Mouse (Mus musculus) C2C12 (cell line): ENCODE results near the gene Cspg4.

ENCODE experiments used
- CEBPB ChIP-seq: IDR thresholded peaks from one replicate; pipeline ENCODE4 v1.6.1; 2011; ENCODE audit warnings: low read depth, mild to moderate bottlenecking, control low read depth, moderate library complexity
- CTCF ChIP-seq: IDR thresholded peaks from one replicate; pipeline ENCODE4 v1.5.1; 2011; ENCODE audit not compliant: control insufficient read depth, insufficient read depth, insufficient read length
- MAX ChIP-seq: IDR thresholded peaks from one replicate; pipeline ENCODE4 v1.6.1; 2011; ENCODE audit warnings: mild to moderate bottlenecking, control low read depth
- MYOD1 ChIP-seq: IDR thresholded peaks from one replicate; pipeline ENCODE4 v1.6.1; 2011; ENCODE audit warnings: low read depth; ENCODE audit not compliant: control insufficient read depth, insufficient read length
- MYOG ChIP-seq: IDR thresholded peaks from one replicate; pipeline ENCODE4 v1.6.1; 2011; ENCODE audit not compliant: control insufficient read depth, insufficient read length; ENCODE audit errors: extremely low read depth

- TF ChIP-seq CTCF = no peak
- no peak for TF ChIP-seq MAX
- TF ChIP-seq MYOD1 = no peak
- no peak for TF ChIP-seq CEBPB
- TF ChIP-seq MYOG = no peak
Measured at GRCm38 (mm10) chr9:56926025-56926360, 61.2 kb downstream of the Cspg4 start.
